Mouse (Mus musculus) spleen, adult 10 weeks (tissue): ENCODE data around the gene Tmod4. TPM values are rescaled to one million over a fixed set of nuclear protein-coding genes. Genes with fewer than 3 reads are reported as not detected.

ENCODE experiments used
- polyA plus RNA-seq: library from polyadenylated mRNA; stranded (reverse); fragments of 350-450 nt; fragmentation: Illumina TruSeq; extraction: RNeasy Lipid Tissue Mini Kit (QIAGEN cat#74804); gene quantifications from one replicate; pipeline ENCODE4 v1.2.3, GENCODE M21; 2015; ENCODE audit warnings: low replicate concordance; ENCODE audit not compliant: insufficient read depth

Tmod4 gene
- 3.3 TPM for polyA plus RNA-seq

GRCm38 (mm10) chr3:95124246-95124645 is at the start of gene Tmod4:
Gene Tmod4, plus strand, starts transcription at chr3:95124476.

GRCm38 (mm10) chr3:95106338-95107117 is 17.7 kb upstream of the Tmod4 start, which contains the start of gene Pip5k1a:
Gene Pip5k1a, minus strand, starts transcription at chr3:95106930.

GRCm38 (mm10) chr3:95110911-95111726 is 13.2 kb upstream of the Tmod4 start, which contains the start of gene Vps72:
Gene Vps72, plus strand, starts transcription at chr3:95111022.

GRCm38 (mm10) chr3:95133680-95134101 is 9.4 kb downstream of the Tmod4 start, which contains the start of the genes Scnm1 and Lysmd1:
Gene Scnm1, minus strand, starts transcription at chr3:95134011.
Gene Lysmd1, plus strand, starts transcription at chr3:95134088.

GRCm38 (mm10) chr3:95141952-95142616 is 17.8 kb downstream of the Tmod4 start, which contains the start of gene Tnfaip8l2:
Gene Tnfaip8l2, minus strand, starts transcription at chr3:95142360.

GRCm38 (mm10) chr3:95159987-95160963 is 36.0 kb downstream of the Tmod4 start, which contains the start of gene Sema6c:
Gene Sema6c, plus strand, starts transcription at chr3:95160457.

Other genes starting within 250 kb of the Tmod4 start
- gene Psmb4, start 237.5 kb upstream of the Tmod4 start, polyA plus RNA-seq: 182 TPM
- 18.9 TPM for gene Selenbp1, start 191.4 kb upstream of the Tmod4 start, polyA plus RNA-seq
- gene Rfx5, start 170.4 kb upstream of the Tmod4 start, polyA plus RNA-seq: 55.5 TPM
- gene Pi4kb, start 149.7 kb upstream of the Tmod4 start, polyA plus RNA-seq: 62.1 TPM
- gene Zfp687, start 109.0 kb upstream of the Tmod4 start, polyA plus RNA-seq: 19.5 TPM
- gene Psmd4, start 81.9 kb upstream of the Tmod4 start, polyA plus RNA-seq: 88.5 TPM
- 20.2 TPM for gene Pip5k1a, start 17.5 kb upstream of the Tmod4 start, polyA plus RNA-seq
- gene Vps72, start 13.5 kb upstream of the Tmod4 start, polyA plus RNA-seq: 33.3 TPM
- gene Scnm1, start 9.5 kb downstream of the Tmod4 start, polyA plus RNA-seq: 81.2 TPM
- 10.1 TPM for gene Lysmd1, start 9.6 kb downstream of the Tmod4 start, polyA plus RNA-seq
- gene Tnfaip8l2, start 17.9 kb downstream of the Tmod4 start, polyA plus RNA-seq: 32.9 TPM
- gene Sema6c, start 36.0 kb downstream of the Tmod4 start, polyA plus RNA-seq: 0.69 TPM
- 109 TPM for gene Gabpb2, start 93.4 kb downstream of the Tmod4 start, polyA plus RNA-seq
- 160 TPM for gene Cdc42se1, start 104.3 kb downstream of the Tmod4 start, polyA plus RNA-seq
- gene Mllt11, start 107.7 kb downstream of the Tmod4 start, polyA plus RNA-seq: 24.0 TPM
- not detected for gene Gm128, start 117.1 kb downstream of the Tmod4 start, polyA plus RNA-seq
- not detected for gene Bnipl, start 126.7 kb downstream of the Tmod4 start, polyA plus RNA-seq
- gene Mindy1, start 156.9 kb downstream of the Tmod4 start, polyA plus RNA-seq: 37.6 TPM
- gene Prune1, start 157.6 kb downstream of the Tmod4 start, polyA plus RNA-seq: 13.4 TPM
- gene Anxa9, start 182.7 kb downstream of the Tmod4 start, polyA plus RNA-seq: 6.3 TPM
- gene Cers2, start 190.3 kb downstream of the Tmod4 start, polyA plus RNA-seq: 215 TPM
- 47.4 TPM for gene Setdb1, start 232.7 kb downstream of the Tmod4 start, polyA plus RNA-seq